Mouse (Mus musculus): Measurements from ENCODE around the gene Ebf3.
A peak's percentile ranks its signal among the peaks of the same experiment; 100 is the strongest.

Ebf3 gene

DNA sequence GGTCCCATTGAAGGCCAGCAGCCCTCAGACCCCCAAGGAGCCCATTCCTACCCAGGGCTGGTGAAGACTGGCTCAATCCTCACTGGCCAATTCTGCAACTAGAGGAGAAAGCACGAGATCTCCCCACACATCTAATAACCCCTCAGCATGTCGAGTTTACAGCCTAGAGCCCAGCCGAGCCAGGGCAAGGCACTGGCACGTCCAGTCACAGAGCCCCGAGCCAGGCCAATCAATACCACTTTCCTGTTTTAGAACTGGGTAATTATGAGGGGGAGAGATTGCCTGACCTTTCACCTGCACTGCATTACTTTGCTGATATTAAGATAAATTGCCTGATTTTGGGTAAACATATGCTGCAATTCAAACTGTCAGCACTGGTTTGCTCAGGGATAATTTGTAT is 105.7 kb downstream of the Ebf3 start:
- no peak for DNase-seq (ENCODE audit: low read depth, low spot score)

DNA sequence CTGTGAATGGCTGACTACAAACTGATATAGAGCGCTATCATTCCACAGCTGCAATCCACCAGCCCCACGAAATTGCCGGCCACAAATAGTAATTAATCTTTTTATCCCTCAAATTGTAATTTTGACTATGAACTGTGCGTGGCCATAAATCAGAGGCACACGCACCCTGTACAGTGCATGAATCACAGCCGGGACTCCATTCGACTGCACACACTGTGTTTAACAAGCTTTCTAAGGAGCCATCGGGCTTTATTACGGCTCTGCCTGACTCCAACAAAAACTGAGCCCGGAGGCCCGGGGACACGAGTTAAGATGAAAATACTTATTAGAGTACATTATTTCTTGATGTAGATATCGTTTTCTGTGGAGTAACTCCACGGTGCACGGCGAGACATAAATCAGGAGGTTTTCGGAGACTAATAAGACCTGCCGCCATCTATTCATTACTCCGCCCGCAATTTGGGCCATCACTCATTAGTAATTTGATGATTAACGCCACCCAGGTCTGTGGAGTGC is 107.4 kb downstream of the Ebf3 start:
- no peak for DNase-seq (ENCODE audit: low read depth, low spot score)

DNA sequence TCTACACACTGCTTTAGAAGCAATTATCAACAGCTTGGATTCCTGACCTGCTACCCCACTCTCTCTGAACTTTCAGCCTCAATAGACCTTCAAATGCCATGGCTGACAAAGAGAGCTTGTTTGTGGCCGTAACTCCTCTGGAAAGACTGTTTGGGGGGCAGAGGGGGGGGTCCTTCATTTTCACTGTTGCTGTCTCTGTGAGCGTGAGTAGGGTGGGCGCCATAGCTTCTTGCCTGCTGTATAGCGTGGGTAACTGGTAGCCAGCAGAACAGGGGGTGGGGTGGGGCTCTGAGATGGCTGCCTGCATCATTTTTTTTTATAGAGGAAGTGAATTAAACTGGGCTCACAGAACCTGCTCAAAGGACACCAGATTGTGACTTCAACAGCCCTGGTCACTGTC is 114.7 kb downstream of the Ebf3 start:
- DNase-seq (ENCODE audit: low read depth, low spot score) = no peak

DNA sequence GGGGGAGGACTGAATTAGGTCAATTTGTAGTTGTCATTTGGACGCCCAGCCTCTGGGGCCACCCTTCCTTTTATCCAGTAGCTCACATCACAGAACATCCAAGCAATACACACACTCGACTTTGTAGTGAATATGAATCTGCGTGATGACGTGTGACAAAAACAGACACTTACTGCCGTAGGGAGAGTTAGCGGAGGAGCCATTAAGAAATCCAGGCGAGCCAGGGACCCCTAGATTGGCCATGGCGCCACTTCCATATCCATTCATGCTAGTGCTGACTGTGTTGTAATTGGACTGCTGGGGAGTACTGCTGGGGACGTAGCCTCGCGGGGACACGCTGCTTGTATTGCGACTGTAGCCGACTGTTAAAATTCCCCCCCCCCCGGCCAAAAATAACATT is 115.3 kb downstream of the Ebf3 start:
- DNase-seq (ENCODE audit: low read depth, low spot score) = no peak

DNA sequence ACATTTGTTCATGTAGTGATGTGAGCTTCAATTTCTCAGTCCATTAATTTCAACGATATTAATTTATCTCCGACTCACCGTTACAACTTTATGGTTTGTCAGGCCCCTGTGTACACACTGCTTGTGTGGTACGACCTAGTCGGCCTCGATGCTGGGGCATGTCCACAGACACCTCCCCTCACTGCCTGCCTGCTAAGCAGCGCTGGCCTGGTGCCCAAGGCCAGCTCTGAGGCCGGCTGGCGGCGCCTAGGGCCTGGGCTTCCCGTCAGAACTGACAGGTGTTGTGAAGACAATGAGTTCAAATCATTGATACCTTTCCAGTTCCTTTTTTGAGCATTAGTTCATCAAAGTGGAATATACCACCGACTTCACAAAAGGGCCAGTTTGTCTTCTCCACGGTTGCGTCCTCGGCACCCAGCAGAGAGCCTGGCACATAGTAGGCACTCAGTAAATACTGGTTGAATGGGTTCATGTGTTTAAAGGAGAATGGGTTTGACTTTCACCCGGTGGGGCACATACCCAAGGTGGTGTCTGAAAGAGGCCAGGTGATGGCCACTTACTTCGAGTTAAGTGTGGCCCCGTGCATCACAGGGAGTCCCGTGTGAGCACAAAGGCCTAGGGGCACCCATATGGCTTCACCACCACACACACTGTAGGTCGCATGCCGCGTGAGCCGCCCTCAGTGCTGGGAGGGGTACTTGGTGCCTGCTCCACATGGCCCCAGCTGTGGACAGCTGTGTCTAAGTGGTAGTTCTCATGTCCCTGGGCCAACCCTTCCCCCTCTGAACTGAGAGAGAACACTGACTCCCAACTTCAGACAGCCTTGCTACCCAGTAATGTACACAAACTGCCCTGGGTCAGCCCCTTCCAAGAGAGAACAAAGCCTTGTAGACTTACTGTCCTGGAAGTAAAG is 116.9 kb downstream of the Ebf3 start:
- DNase-seq (ENCODE audit: low read depth, low spot score) = no peak

DNA sequence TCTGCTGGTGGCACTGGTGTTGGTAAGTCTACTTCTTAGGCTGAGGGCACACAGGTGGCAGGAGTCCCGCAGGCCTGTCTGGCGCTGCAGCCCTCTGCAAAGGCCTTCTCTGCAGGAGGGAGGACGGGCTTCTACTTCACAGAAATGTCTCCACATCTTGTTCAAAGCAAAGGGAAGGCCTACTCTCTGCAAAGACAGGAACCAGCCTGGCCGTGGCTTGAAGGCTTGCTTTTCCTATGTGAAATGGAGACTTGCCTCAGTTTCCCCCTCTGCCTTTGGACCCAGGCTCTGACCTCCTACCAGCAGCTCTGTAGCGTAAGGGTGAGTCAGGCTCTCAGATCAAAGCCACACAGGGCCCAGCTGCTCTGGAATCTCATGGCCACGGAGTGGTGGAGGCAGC is 117.7 kb downstream of the Ebf3 start:
- no peak for DNase-seq (ENCODE audit: low read depth, low spot score)

DNA sequence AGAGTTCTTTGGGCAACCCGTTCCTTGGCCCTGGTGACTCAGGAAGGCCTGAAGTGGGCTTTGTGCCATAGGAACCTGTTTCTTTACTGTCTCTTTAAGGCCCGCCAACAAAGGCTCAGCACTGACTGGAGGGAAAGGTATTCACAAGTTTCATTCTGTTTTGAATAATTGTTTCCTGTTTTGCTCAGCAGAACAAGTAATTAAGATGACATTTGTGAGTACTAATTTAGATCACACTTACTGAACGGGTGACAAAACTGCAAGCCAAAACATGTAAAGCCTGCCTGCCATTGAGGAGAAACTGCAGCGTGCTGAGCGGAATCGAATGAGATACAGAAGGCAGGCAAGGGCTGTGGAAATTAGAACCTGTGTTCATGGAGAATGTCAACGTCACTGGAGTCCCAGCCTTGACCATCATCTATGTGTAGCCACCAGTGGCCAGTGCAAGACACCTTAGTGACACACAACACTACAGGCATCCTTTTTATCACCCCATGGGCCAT is 121.4 kb downstream of the Ebf3 start:
- no peak for DNase-seq (ENCODE audit: low read depth, low spot score)

DNA sequence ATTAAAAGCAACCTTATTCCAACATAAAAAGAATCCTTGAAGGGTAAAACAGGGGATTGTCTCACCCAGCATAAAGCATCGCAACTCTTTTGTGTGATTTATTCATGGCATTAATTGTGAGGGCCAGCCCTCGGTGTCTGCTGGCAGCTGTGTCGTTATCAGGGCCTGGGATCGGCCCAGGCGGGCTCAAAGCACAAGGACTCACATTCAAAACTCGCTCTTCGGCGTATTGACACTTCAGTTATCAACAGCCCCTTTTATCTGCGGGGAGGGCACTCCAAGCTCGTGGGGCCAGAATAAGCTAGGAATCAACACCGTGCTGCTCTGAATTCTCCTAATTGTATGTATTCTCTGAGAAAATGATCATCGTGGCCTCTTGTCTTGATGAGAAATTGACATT is 122.4 kb downstream of the Ebf3 start:
- DNase-seq (ENCODE audit: low read depth, low spot score) = no peak

DNA sequence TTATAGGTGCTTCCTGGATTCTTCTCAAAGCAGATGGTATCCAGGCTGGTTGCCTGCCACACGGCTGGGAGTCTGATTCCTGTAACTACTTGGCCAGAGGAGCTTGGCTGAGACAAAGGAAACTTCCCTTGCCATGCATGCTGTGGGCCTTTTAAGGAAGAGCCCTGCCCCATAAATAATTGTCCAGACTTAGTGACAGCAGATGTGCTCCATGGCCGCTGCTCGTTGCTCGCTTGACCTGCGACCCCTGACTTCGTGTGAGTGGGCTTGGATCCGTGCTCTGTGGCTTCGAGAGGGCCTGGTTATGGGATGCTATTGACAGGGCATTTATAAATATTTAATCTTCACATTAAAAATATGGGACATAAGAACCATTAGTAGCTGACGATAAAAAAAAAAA is 142.0 kb downstream of the Ebf3 start:
- no peak for DNase-seq (ENCODE audit: low read depth, low spot score)

DNA sequence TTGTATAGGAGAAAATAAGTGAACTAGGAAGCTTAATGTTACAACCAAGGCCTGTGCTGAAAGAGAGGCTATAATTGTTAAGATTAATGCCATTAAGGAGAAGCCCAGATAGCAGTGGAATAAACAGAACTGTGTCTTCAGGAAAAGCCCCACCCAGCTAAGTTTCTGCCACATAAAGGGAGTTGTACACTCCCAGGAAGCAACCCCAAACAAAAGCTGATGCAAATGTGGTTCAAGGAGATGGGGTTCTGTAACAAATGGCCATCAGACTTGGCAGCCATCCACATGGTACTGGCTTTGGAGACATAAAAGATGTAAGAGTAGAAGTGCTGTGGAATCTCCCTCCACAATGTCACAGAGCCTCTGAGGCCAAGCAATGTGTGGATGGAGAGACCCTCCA is 155.2 kb downstream of the Ebf3 start:
- no peak for DNase-seq (ENCODE audit: low read depth, low spot score)

DNA sequence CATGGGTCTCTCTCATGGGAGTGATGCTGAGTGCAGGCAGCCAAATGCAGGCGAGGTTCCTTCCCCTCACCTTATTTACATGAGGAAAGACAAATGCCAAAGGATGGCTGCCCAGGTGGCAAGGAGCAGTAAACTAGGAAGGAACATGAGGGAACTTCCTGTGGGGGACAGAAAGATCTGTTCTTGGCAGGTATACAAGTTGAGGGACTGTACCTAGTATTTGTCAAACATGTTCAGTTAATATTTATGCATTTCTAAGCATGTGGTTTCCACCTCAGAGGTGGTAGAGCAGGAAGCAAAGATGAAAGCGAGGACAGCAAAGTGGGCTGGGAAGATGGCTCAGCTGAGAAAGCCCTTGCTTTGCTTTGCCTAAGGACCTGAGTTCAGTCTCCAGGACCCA is 159.6 kb downstream of the Ebf3 start:
- DNase-seq (ENCODE audit: low read depth, low spot score) = peak; percentile 6

DNA sequence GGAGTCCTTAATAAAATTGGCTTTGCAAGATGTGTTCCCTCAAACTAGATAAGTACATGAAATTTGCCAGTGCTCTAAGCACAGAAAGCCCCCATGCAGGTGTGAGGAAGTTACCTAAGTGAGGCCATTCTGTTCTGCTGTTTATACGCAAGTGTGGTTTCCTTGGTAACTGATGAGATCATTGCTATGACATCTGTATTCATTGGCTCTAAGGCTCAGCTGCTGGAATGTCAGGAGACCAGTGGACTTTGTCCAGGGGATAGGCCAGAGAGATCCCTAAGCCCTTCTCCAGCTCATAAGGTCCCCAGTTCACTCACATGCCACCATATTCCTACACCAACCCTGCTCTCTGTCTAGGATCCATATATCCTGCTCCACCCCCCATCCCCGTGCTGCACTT is 162.4 kb downstream of the Ebf3 start:
- DNase-seq (ENCODE audit: low read depth, low spot score) = no peak

DNA sequence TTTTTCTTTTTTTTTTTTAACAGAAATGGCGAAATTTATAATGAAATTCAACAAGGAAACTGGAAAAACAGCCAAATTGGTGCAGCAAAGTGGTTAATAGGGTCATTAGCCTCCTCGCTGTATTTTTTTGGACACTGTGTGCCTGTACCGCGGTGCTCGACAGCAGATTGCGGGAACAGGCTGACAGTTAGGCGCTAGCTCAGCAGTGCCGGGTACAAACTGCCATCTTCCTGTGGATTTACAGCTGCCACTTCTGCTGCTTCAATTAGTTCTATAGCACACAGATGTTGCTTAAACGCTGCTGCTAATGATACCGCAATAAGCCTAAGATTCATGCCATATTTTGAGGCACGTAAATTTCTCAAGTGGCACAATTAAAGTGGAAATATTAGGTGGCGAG is 167.1 kb downstream of the Ebf3 start:
- DNase-seq (ENCODE audit: low read depth, low spot score) = no peak
